Mouse (Mus musculus): ENCODE measurements around the gene Gm20815.
"Not testable (repeated sequence)": the region's sequence is repeated elsewhere in the genome, so short reads cannot be mapped to it uniquely, and the experiment has no call there.

The Gm20815 gene

DNA sequence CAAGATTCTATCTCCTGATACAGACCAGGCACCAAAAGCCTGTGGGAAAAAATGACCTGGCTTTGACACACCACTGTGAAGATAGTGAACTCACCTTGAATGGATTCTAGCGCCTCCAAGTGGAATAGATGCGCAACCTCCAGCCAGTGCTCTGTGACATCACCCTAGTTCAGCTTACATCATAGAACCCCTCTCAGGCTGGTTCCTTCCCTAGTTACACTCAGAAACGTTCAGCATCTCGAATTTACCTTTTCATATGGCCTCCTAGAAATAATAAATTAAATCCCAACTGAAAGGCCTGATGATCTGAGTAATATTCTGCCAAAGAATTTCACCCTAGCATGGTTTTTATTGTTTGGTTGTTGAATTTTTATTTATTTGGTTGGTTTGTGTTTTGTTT lies at the start of gene Gm20815:
Gm20815 (minus strand) TSS at position 101 of the 400 bp plus-strand sequence.
- DNase-seq = not testable (repeated sequence)
